Mouse (Mus musculus): ENCODE data around the gene Kdm3a. TPM values are rescaled to one million over a fixed set of nuclear protein-coding genes. Genes with fewer than 3 reads are reported as not detected.

Gene Kdm3a
- total and polyA plus RNA-seq, 2 experiments from 2014 or later: 16.6 to 50.9 TPM

DNA sequence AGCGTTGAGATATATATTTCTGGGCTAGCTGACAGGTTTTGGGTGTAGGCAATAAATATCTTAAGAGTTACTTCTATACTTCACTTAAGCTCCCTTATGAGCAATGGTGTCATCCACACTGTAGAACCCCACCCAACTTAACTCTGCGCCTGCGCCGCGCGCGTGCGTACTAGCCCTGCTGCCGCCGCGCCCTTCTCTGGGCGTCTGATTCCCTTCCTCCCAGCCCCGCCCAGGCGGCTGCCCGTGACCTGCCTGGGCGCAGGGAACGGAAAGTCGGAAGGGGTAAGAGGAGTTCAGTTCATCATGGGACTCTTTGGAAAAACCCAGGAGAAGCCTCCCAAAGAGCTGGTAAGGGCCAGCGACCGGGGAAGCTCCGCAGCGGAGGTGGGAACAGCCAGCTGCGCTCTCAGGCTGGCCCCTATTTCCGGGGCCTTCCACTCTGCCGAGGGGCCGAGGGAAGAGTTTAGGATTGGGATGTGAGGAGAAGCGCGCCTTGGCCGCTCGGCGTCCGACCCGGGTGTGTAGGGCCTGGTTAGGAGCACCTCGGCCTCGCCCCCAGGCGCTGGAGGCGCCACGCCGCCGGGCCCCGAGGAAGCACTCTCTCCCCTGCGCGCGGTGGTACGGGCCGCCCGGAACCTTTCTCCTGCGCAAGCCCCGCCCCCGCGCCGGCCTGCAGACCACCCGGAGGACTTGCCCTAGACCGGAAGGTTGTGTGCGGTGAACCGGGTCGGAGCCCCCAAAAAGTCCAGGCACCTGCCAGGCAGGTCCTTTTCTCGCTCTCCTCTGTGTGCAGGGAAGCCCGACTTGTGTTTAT is 88.9 kb downstream of the Kdm3a start, which contains the start of gene Chmp3:
Gene Chmp3 (plus strand): TSS at position 112 of the 814 bp plus-strand sequence.
- H3K9ac ChIP-seq (replicated peaks; ENCODE audit: low read depth, low read length): peak within 1 kb of the TSS; percentile 99
- H3K4me2 ChIP-seq (ENCODE audit: low read depth, low read length): peak within 1 kb of the TSS; percentile 78
- no peaks in the 10 kb centered on the region for H3K36me3 ChIP-seq (replicated peaks; ENCODE audit: control insufficient read depth, insufficient read depth, low read length)
- H3K9me3 ChIP-seq (replicated peaks; ENCODE audit: control insufficient read depth, low read length): no peaks in the 10 kb centered on the region
- H3K4me3 ChIP-seq (ENCODE audit: low read depth, low read length): peak within 1 kb of the TSS; percentile 99
- no peak for TF ChIP-seq CTCF (IDR thresholded peaks at IDR 0.05; ENCODE audit: low read depth)
- peak; percentile 75; the same call in 1 of the 2 replicates for TF ChIP-seq EP300 (IDR thresholded peaks at IDR 0.05; ENCODE audit: low read depth)
- DNase-seq (ENCODE audit: low spot score) (peak; percentile 91), ATAC-seq (ENCODE audit: insufficient read depth, low read depth) (peak; percentile 98)
- H3K4me1 ChIP-seq (ENCODE audit: control insufficient read depth, insufficient read depth): peaks cover 10% of the 10 kb centered on the region
- under 1% methylated on average over 59 of the region's 59 CpGs for WGBS
- H3K27ac ChIP-seq (ENCODE audit: low read depth): peak within 1 kb of the TSS; percentile 100
- no peaks in the 10 kb centered on the region for H3K27me3 ChIP-seq (ENCODE audit: control insufficient read depth, insufficient read depth, low read length)

Other genes with a start within 250 kb of the Kdm3a start
- 35.2 and 50.2 TPM in 2 replicates for gene Rmnd5a, start 192.4 kb downstream of the Kdm3a start, total RNA-seq (2014; rRNA removed; ENCODE audit: low replicate concordance)
- 6.9 and 7.0 TPM in 2 replicates for gene Rmnd5a, start 192.4 kb downstream of the Kdm3a start, polyA plus RNA-seq (2015; fragmentation: Nextera tagmentation; extraction: Ambion mirVana)
- 17.3 and 33.7 TPM in 2 replicates for gene Rnf103, start 139.1 kb downstream of the Kdm3a start, total RNA-seq (2014; rRNA removed; ENCODE audit: low replicate concordance)
- gene Rnf103, start 139.1 kb downstream of the Kdm3a start, polyA plus RNA-seq (2015; fragmentation: Nextera tagmentation; extraction: Ambion mirVana): 14.5 and 14.9 TPM in 2 replicates
- 46.1 and 51.7 TPM in 2 replicates for gene Chmp3, start 89.2 kb downstream of the Kdm3a start, total RNA-seq (2014; rRNA removed; ENCODE audit: low replicate concordance)
- gene Chmp3, start 89.2 kb downstream of the Kdm3a start, polyA plus RNA-seq (2015; fragmentation: Nextera tagmentation; extraction: Ambion mirVana): 62.5 and 63.3 TPM in 2 replicates
- gene Reep1, start 74.6 kb upstream of the Kdm3a start, total RNA-seq (2014; rRNA removed; ENCODE audit: low replicate concordance): 16.8 and 32.1 TPM in 2 replicates
- 11.4 and 12.2 TPM in 2 replicates for gene Reep1, start 74.6 kb upstream of the Kdm3a start, polyA plus RNA-seq (2015; fragmentation: Nextera tagmentation; extraction: Ambion mirVana)
- gene Mrpl35, start 194.0 kb upstream of the Kdm3a start, total RNA-seq (2014; rRNA removed; ENCODE audit: low replicate concordance): 8.9 and 13.2 TPM in 2 replicates
- 91.3 and 92.1 TPM in 2 replicates for gene Mrpl35, start 194.0 kb upstream of the Kdm3a start, polyA plus RNA-seq (2015; fragmentation: Nextera tagmentation; extraction: Ambion mirVana)
- 504 and 545 TPM in 2 replicates for gene Immt, start 198.3 kb upstream of the Kdm3a start, total RNA-seq (2014; rRNA removed; ENCODE audit: low replicate concordance)
- gene Immt, start 198.3 kb upstream of the Kdm3a start, polyA plus RNA-seq (2015; fragmentation: Nextera tagmentation; extraction: Ambion mirVana): 499 and 506 TPM in 2 replicates

All from heart, postnatal 0 days (tissue).